ENCODE assay signal across 7 mouse cellular contexts in the genomic region with DNA sequence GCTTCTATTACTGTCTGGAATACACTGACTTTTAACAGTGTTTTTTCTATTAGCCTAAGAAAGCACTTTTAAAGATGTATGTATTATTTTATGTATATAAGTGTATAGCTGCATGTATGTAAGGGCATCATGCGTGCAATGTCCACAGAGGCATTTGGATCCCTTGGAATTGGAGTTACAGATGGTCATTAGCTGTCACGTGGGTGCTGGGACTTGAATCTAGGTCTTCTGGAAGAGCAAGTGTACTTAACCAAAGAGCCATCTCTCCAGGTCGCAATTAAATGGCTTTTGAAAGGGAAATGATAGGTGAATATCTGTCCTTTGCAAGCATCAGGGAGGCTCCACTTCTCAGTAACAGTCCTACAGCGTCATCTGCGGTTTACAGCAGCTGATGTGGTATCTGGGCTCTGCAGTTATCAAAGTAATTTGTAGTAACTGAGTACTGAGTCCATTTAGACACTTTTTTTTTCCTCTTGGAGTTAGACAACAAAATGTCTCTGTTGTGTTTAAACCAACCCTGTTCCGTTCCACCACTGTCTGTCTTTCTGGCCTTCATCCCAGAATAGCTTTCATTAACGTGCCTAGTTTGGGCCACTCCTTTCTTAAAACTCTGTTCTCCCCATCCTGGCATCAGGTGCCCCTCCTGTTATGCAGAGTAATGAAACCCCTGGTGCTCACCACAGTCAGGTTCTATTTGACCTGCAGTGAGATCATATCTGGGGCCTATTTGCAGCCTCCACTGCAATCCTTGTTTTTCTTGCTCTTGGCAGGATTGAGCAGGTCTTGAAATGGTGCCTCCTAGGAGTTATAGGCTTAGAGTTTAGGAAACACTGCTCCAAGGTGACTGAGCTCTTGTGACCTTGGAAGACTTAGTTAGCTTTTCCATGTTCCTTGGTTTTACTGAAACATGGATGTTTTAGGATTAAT. TPM values are rescaled to one million over a fixed set of nuclear protein-coding genes. Genes with fewer than 3 reads are reported as not detected.
DNase-seq lines count a peak whose midpoint lies in the region; ATAC-seq lines count a peak whose summit lies in the region.

No protein-coding gene starts in this region.

- no peak overlapping the region for H3K27ac ChIP-seq in lung, embryonic 15.5 days
- H3K27ac ChIP-seq in forebrain, embryonic 13.5 days = no peak overlapping the region
- 0 out of 2 replicates have a peak overlapping the region, but pooled peaks have one; percentile 4 for H3K27ac ChIP-seq in stomach, embryonic 16.5 days (ENCODE audit: low read length)

- peaks cover 4% of the 10 kb centered on the region; the same call in 1 of the 2 replicates for H3K36me3 ChIP-seq in lung, embryonic 15.5 days
- H3K36me3 ChIP-seq in forebrain, embryonic 13.5 days (ENCODE audit: poor library complexity, severe bottlenecking) = peaks cover 17% of the 10 kb centered on the region; the same call in 1 of the 2 replicates
- H3K36me3 ChIP-seq in stomach, embryonic 16.5 days (ENCODE audit: control insufficient read depth, insufficient read depth, low read length) = no peaks in the 10 kb centered on the region

- H3K4me1 ChIP-seq in lung, embryonic 15.5 days = peaks cover 11% of the 10 kb centered on the region
- peaks cover 30% of the 10 kb centered on the region for H3K4me1 ChIP-seq in forebrain, embryonic 13.5 days
- peaks cover 16% of the 10 kb centered on the region for H3K4me1 ChIP-seq in stomach, embryonic 16.5 days (ENCODE audit: control insufficient read depth, insufficient read depth, low read length)

- DNase-seq in lung, postnatal 10 days = no peak
- DNase-seq in liver = peak; percentile 29
- DNase-seq in spleen, postnatal 14 days (ENCODE audit: low spot score in 2 of 2) = no peak
- DNase-seq in thymus, postnatal 0 days (ENCODE audit: low spot score) = no peak

- 77% methylated on average over 7 of the region's 7 CpGs for WGBS in lung, embryonic 15.5 days
- 84% methylated on average over 7 of the region's 7 CpGs for WGBS in forebrain, embryonic 13.5 days
- 73% methylated on average over 7 of the region's 7 CpGs for WGBS in stomach, embryonic 16.5 days

- ATAC-seq in lung, embryonic 15.5 days (ENCODE audit: borderline replicate concordance, extremely low read depth, low FRiP score, low TSS enrichment) = no peak
- ATAC-seq in forebrain, embryonic 13.5 days = no peak
- ATAC-seq in stomach, embryonic 16.5 days (ENCODE audit: insufficient read depth, low FRiP score) = no peak

- H3K4me3 ChIP-seq in lung, embryonic 15.5 days = peak overlapping the region; percentile 89; the same call in 1 of the 2 replicates
- peak overlapping the region; percentile 74 for H3K4me3 ChIP-seq in forebrain, embryonic 13.5 days
- H3K4me3 ChIP-seq in stomach, embryonic 16.5 days (replicated peaks; ENCODE audit: low read length) = no peak overlapping the region; the same call in 1 of the 2 replicates

- 0 out of 2 replicates have a peak, but pooled peaks cover 3% of the 10 kb centered on the region for H3K27me3 ChIP-seq in lung, embryonic 15.5 days
- H3K27me3 ChIP-seq in forebrain, embryonic 13.5 days = peaks cover 4% of the 10 kb centered on the region; the same call in 1 of the 2 replicates
- no peaks in the 10 kb centered on the region for H3K27me3 ChIP-seq in stomach, embryonic 16.5 days (ENCODE audit: control insufficient read depth, insufficient read depth, low read length)

- H3K9me3 ChIP-seq in lung, embryonic 15.5 days = no peaks in the 10 kb centered on the region
- no peaks in the 10 kb centered on the region for H3K9me3 ChIP-seq in forebrain, embryonic 13.5 days (replicated peaks)
- no peaks in the 10 kb centered on the region for H3K9me3 ChIP-seq in stomach, embryonic 16.5 days (replicated peaks; ENCODE audit: control insufficient read depth, low read length)

- H3K9ac ChIP-seq in lung, embryonic 15.5 days = no peak overlapping the region
- peak overlapping the region; percentile 14; the same call in 1 of the 2 replicates for H3K9ac ChIP-seq in forebrain, embryonic 13.5 days
- H3K9ac ChIP-seq in stomach, embryonic 16.5 days (ENCODE audit: low read length) = 0 out of 2 replicates have a peak overlapping the region, but pooled peaks have one; percentile 13

- peak overlapping the region; percentile 70; the same call in 1 of the 2 replicates for H3K4me2 ChIP-seq in lung, embryonic 15.5 days
- peak overlapping the region; percentile 71 for H3K4me2 ChIP-seq in forebrain, embryonic 13.5 days
- H3K4me2 ChIP-seq in stomach, embryonic 16.5 days (ENCODE audit: low read depth, low read length) = peak overlapping the region; percentile 70

RNA-seq across cellular contexts. Expression of gene Atp6v0e, which starts 14.9 kb away (rescaled TPM):
- 164 and 171 TPM in 2 replicates for polyA plus RNA-seq in lung, embryonic 15.5 days (2015; fragmentation: Nextera tagmentation; extraction: Ambion mirVana)
- polyA plus RNA-seq in forebrain, embryonic 13.5 days (2015; fragmentation: Nextera tagmentation; extraction: Ambion mirVana) = 139 and 144 TPM in 2 replicates
- 231 and 249 TPM in 2 replicates for polyA plus RNA-seq in stomach, embryonic 16.5 days (2015; fragmentation: Nextera tagmentation; extraction: Ambion mirVana)
- 352 and 361 TPM in 2 replicates for polyA plus RNA-seq in thymus, postnatal 0 days (2015; fragmentation: Nextera tagmentation; extraction: Ambion mirVana)

RNA-seq across cellular contexts. Expression of gene Crebrf, which starts 37.5 kb away (rescaled TPM):
- polyA plus RNA-seq in lung, embryonic 15.5 days (2015; fragmentation: Nextera tagmentation; extraction: Ambion mirVana) = 6.6 and 7.3 TPM in 2 replicates
- 11.1 and 13.8 TPM in 2 replicates for polyA plus RNA-seq in forebrain, embryonic 13.5 days (2015; fragmentation: Nextera tagmentation; extraction: Ambion mirVana)
- 6.7 and 7.6 TPM in 2 replicates for polyA plus RNA-seq in stomach, embryonic 16.5 days (2015; fragmentation: Nextera tagmentation; extraction: Ambion mirVana)
- polyA plus RNA-seq in thymus, postnatal 0 days (2015; fragmentation: Nextera tagmentation; extraction: Ambion mirVana) = 18.3 and 21.4 TPM in 2 replicates
